Mouse (Mus musculus): ENCODE data around the gene Dcun1d4. TPM values are rescaled to one million over a fixed set of nuclear protein-coding genes. Genes with fewer than 3 reads are reported as not detected.
"Not testable (repeated sequence)": the region's sequence is repeated elsewhere in the genome, so short reads cannot be mapped to it uniquely, and the experiment has no call there.

The Dcun1d4 gene
- total RNA-seq (2021) = 10 to 100 TPM; 37.9 to 57.2 TPM
- long read RNA-seq, experiment 1, full-length matches to known transcripts = 3 of 10 reads
- long read RNA-seq, experiment 1, partial matches to known transcripts = 0 of 10 reads
- long read RNA-seq, experiment 1, other reads (novel, unspliced or antisense) = 7 of 10 reads
- long read RNA-seq, experiment 2, full-length matches to known transcripts = 6 of 15 reads
- long read RNA-seq, experiment 2, partial matches to known transcripts = 0 of 15 reads
- long read RNA-seq, experiment 2, other reads (novel, unspliced or antisense) = 9 of 15 reads

- DNase-seq = no peak
These were observed at the start of gene Dcun1d4 for GRCm38 (mm10) chr5:73480700-73481099. Gene Dcun1d4, plus strand, starts transcription at chr5:73481000.

- DNase-seq = peak; percentile 82 to 83
These were observed 49.2 kb upstream of the Dcun1d4 start for GRCm38 (mm10) chr5:73431581-73431980.

GRCm38 (mm10) chr5:73432805-73433204 lies 48.0 kb upstream of the Dcun1d4 start:
- no peak for DNase-seq

- no peak for DNase-seq
These were observed 46.0 kb upstream of the Dcun1d4 start for GRCm38 (mm10) chr5:73434764-73435163.

- DNase-seq = no peak
These were observed 38.6 kb upstream of the Dcun1d4 start for GRCm38 (mm10) chr5:73442176-73442575.

DNA sequence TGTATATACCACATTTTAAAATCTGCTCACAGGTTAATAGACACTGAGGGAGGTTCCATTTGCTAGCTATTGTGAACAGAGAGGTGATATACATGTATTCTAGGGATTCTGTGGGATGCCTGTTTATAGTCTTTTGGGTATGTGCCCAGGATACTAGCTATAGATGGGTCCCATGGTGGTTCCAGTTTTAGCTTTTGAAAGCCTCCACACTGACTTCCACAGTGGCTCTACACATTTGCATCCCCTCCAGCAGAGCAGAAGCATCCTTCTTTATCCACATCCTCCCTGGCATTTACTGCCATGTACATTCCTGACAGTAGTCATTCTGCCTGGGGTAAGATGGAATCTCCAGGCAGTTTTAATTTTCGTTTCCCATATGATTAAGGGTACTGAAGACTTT lies 30.5 kb upstream of the Dcun1d4 start:
- DNase-seq = no peak

- no peak for DNase-seq
These were observed 26.1 kb upstream of the Dcun1d4 start for GRCm38 (mm10) chr5:73454502-73455306.

GRCm38 (mm10) chr5:73455307-73455687 lies 25.5 kb upstream of the Dcun1d4 start:
- no peak for DNase-seq

GRCm38 (mm10) chr5:73468462-73469433 lies 12.1 kb upstream of the Dcun1d4 start:
- DNase-seq = no peak

GRCm38 (mm10) chr5:73474412-73475405 lies 6.1 kb upstream of the Dcun1d4 start:
- DNase-seq = no peak

DNA sequence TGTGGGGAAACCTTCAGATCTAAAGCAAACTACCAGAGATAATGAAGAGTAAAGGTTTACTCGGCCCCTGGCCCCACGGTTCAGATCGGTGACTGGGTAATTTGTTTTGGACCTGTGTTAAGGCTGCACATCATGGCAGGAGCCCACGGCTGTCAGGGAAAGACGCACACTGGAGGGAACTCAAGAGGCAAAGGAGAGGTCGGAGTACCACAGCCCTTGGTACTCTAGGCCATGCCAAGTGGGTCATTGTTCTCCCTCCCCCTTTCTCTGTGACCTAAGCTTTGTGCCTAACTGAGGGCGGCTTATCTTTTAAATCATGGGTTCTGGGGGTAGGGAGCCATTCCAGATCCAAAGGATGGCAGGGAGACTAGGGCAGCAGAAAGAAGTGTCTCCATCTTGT lies 601 bp downstream of the Dcun1d4 start:
- no peak for DNase-seq

DNA sequence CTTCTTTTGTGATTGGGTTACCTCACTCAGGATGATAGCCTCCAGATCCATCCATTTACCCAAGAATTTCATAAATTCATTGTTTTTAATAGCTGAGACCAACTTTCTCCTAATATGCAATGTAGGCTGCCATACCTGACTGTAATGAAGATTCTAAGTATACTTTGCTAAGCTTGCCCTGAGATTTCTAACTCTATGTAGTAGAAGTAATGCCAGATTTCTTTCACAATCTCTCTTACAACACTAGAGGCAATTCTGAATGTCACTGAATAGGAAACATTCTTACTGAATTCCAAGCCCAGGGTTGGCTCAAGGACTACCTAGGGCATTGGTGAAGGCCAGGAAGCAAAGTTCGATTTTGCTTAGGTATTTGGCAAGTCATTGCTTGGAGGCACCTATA lies 1.6 kb downstream of the Dcun1d4 start:
- not testable (repeated sequence) for DNase-seq

GRCm38 (mm10) chr5:73484016-73484615 lies 3.3 kb downstream of the Dcun1d4 start:
- no peak for DNase-seq

- no peak for DNase-seq
These were observed 5.7 kb downstream of the Dcun1d4 start for GRCm38 (mm10) chr5:73486451-73486850.

GRCm38 (mm10) chr5:73489915-73490314 lies 9.1 kb downstream of the Dcun1d4 start:
- DNase-seq = peak in 1 of 2 experiments; percentile 34

- peak; percentile 100 for DNase-seq
These were observed 9.8 kb downstream of the Dcun1d4 start for GRCm38 (mm10) chr5:73490596-73491073.

DNA sequence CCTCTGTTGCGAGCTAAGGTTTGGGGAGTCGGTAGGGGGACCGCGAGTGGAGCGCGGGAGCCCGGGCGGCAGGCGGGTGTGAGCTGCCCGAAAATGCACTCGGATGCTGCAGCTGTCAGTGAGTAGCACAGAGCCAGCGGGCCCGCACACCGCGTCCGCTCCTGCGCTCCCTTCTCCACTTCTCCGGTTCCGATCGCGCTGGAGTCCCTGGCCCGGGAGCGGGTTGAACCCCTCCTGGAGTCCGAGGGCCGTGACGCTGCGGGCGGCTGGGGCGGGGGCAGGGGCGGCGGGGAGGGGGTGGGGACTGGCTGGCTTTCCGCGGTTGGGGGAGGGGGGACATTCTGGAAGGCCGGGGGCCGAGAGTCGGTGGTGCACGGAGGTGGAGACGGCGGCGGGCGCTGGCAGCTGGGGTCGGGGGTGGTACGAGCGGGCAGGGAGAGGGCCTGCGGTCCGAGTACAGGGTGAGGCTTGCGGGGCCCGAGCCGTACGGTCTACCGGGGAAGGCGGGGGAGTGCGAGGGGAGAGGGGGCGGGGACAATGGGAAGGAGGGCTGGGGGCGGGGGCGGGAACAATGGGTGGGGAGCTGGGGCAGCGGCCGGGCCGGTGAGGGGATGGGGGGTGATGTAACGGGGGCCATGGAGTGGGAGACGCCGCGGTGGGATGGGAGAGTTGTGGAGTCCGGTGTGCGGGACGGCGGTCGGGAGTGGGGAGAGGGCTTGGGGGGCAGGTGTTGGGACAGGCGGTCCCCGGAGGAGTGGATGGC lies 10.5 kb downstream of the Dcun1d4 start:
- peak in 1 of 2 experiments; percentile 56 for DNase-seq

GRCm38 (mm10) chr5:73491837-73492720 lies 11.3 kb downstream of the Dcun1d4 start:
- DNase-seq = peak; percentile 92

- no peak for DNase-seq
These were observed 16.6 kb downstream of the Dcun1d4 start for GRCm38 (mm10) chr5:73497401-73497800.

Measured in adrenal gland, postnatal 36 days (tissue).